Mouse (Mus musculus) bone marrow, adult 2 months (tissue): ENCODE measurements at regions not wholly inside any gene's neighbourhood (a gene's known extent, or its start where the extent isn't known, plus 50 kb on each side); places are given as distances from the start of the nearest gene placed in this dataset.

ENCODE experiments used
- H3K27ac ChIP-seq: fragments of 200-500 bp; 2 replicates; pipeline ENCODE4 v1.5.1; 2012; ENCODE audit warnings: low read depth, mild to moderate bottlenecking, control low read depth, inconsistent platforms, low read length; ENCODE audit not compliant: control insufficient read depth, poor library complexity, insufficient read depth
- H3K4me1 ChIP-seq: fragments of 200-500 bp; 2 replicates; pipeline ENCODE4 v1.6.1; 2011; ENCODE audit warnings: low read length; ENCODE audit not compliant: control insufficient read depth, insufficient read depth
- H3K4me3 ChIP-seq: fragments of 200-500 bp; replicated peaks from 2 replicates; pipeline ENCODE3; 2011; ENCODE audit warnings: mild to moderate bottlenecking, low read depth, low read length, control low read depth; ENCODE audit not compliant: control insufficient read depth
- CTCF ChIP-seq: fragments of 200-500 bp; IDR thresholded peaks from 2 replicates; pipeline ENCODE4 v1.5.1; 2011; ENCODE audit warnings: low read length, control low read depth; ENCODE audit not compliant: control insufficient read depth, insufficient read depth
- POLR2A ChIP-seq: fragments of 200-500 bp; IDR thresholded peaks from 2 replicates; pipeline ENCODE4 v1.6.1; 2011; ENCODE audit warnings: low read depth, mild to moderate bottlenecking, control low read depth, low read length, borderline replicate concordance; ENCODE audit not compliant: control insufficient read depth
- WGBS: fragments of 180-500 bp; shearing (Covaris S2); methylation state at CpG from one replicate; pipeline ENCODE4 v1.1.7; 2018; 5-methylcytosine and 5-hydroxymethylcytosine counted together

DNA sequence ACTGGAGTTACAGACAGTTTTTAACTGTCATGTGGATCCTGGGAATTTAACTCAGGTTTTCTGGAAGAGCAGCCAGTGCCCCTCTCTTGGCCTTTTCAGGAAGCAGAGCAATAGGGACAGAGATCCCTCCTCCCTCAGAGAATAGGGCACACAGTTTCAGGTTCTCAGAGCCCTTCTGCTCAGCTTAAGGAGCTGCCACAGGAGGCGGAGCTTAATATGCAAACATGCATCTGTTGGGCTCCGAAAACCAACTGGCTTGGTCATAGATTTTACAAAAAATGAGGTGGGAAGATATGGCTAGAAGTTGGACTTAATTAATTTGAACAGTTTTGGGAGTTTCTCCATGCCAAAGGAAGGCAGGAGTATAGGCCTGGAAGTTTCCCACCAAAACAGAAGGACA, 61.9 kb upstream of the Znrf2 start:
- Histone ChIP-seq H3K27ac (no peak overlapping the region), H3K4me3 (no peak overlapping the region), H3K4me1 (peaks cover 3% of the 10 kb centered on the region)
- 74% methylated on average over 2 of the region's 2 CpGs for WGBS
- TF ChIP-seq POLR2A (no peak), CTCF (no peak)

GRCm38 (mm10) chr6:54757511-54757911, 59.2 kb upstream of the Znrf2 start:
- TF ChIP-seq POLR2A: no peak
- no peak for TF ChIP-seq CTCF
- no peak overlapping the region; the same call in 1 of the 2 replicates for H3K27ac ChIP-seq
- no peak overlapping the region for H3K4me3 ChIP-seq
- 86% methylated on average over 5 of the region's 5 CpGs for WGBS
- H3K4me1 ChIP-seq: no peaks in the 10 kb centered on the region; the same call in none of the 2 replicates

DNA sequence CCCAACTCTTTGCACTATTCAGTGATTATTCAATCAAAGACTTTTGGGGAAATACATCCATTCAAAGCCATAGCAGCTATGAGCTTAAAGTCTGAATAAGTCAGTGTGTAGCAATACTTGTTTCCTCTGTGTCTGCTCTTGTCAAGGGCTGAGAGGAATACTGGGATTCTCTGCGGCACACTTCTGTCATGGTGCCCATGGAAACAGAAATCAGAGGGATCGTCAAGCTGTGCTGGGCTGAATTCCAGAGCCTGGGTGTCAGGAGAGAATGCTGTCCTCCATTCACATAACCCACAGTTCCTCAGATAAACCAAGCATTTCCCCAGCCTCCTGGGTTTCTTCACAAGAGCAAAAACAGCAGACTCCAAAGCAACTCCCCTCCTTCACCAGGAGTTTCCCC, 58.6 kb upstream of the Znrf2 start:
- TF ChIP-seq CTCF: no peak
- TF ChIP-seq POLR2A: no peak
- WGBS: 80% methylated on average over 2 of the region's 2 CpGs
- no peak overlapping the region for H3K4me3 ChIP-seq
- no peak overlapping the region for H3K27ac ChIP-seq
- no peaks in the 10 kb centered on the region; the same call in none of the 2 replicates for H3K4me1 ChIP-seq

DNA sequence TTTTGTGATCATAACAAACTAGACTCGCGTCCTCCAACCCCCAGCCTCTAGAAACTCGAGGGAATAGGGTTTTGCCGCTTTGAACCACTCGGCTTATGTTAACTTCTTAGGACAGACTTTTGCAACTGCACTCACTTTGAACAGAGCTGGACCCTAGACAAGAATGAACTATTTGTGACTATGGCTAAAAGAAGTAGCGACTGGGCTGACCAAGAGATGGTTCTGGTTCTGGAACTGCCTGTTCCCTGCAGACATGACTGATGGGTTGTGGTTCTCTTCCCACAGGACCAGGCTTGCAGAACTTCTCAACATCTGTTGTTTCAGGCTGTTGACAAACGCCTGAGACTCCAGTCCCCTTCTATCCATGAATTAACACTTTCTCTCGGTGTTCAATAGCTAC, 57.5 kb upstream of the Znrf2 start:
- H3K27ac ChIP-seq: no peak overlapping the region

DNA sequence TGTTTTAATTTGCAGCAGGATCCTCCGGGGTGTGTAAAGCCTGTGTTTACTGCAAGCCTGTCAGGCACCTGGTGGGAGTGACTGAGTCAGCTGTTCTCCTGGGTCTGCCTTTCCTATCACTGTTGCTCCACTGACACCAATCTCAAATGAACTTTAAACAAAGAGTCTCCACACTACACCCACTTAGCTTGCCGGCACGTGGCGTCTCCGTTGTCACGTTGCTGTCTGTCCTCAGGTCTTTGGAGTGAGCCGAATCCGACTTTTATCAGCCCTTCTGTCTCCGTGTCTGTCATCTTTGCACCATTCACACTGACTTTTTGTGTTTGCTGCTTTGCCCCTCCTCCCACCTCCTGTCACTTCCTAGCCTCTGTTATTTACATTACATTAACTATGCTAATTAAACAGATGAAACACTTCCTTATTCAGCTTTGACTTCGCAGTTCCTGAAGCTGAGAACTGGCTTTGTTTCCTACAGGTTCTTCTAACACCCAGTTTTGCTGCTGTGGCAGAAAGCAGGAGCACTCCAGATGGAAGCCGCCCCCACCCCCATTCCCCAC, 56.7 kb upstream of the Znrf2 start:
- WGBS: 3% methylated on average over 11 of the region's 11 CpGs
- no peaks in the 10 kb centered on the region; the same call in none of the 2 replicates for H3K4me1 ChIP-seq

More for the DNA sequence above, 57.5 kb upstream of the Znrf2 start:
- Histone ChIP-seq H3K4me1 (no peaks in the 10 kb centered on the region; the same call in none of the 2 replicates), H3K4me3 (no peak overlapping the region)
- TF ChIP-seq CTCF (no peak), POLR2A (no peak)
- 71% methylated on average over 8 of the region's 8 CpGs for WGBS

DNA sequence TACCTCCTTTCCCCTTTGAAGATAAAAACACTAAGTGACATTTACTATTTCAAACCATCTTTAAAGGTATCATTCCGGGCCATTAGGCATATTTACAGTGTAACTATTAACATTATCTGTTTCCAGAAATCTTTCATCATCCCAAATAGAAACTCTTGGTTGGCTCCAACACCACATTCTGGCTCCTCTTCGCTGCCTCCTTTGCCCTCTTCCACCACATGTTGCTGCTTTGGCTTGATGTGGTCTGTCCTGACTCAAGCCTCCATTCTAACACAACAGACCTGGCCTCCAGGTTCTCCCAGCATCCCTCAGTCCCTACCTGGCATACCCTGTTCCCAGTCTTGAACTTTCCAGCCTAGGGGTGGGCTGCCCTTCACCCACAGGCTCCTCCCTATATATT, 56.2 kb upstream of the Znrf2 start:
- Histone ChIP-seq H3K27ac (no peak overlapping the region), H3K4me1 (no peaks in the 10 kb centered on the region; the same call in none of the 2 replicates), H3K4me3 (no peak overlapping the region)
- 77% methylated on average over 2 of the region's 2 CpGs for WGBS
- TF ChIP-seq CTCF (no peak), POLR2A (no peak)

More for the DNA sequence above, 56.7 kb upstream of the Znrf2 start:
- TF ChIP-seq POLR2A (no peak), CTCF (no peak)
- H3K4me3 ChIP-seq: peak overlapping the region; percentile 62
- peak overlapping the region; percentile 50; the same call in 1 of the 2 replicates for H3K27ac ChIP-seq

GRCm38 (mm10) chr6:54762021-54762420, 54.7 kb upstream of the Znrf2 start:
- no peak overlapping the region for H3K27ac ChIP-seq
- TF ChIP-seq CTCF (no peak), POLR2A (no peak)
- H3K4me1 ChIP-seq: no peaks in the 10 kb centered on the region; the same call in none of the 2 replicates
- no peak overlapping the region for H3K4me3 ChIP-seq
- 70% methylated on average over 5 of the region's 5 CpGs for WGBS

DNA sequence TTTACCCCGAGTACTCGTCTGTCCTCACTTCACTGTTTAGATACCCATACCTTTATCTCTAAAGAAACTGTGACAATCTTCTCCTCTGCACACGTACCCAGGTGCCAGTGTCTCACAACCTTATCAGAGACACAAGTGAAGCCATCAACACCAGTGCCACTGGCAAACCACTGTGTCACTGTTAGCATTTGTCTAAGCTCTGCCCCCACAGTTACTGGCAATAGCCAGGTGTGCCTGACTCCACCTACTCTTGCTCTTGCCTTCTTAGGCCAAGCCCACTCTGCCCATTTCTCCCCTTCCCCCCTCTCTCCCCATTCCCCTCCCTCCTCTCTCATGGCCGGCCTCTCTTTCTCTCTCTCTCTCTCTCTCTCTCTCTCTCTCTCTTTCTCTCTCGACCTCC, 54.2 kb upstream of the Znrf2 start:
- Histone ChIP-seq H3K4me1 (no peaks in the 10 kb centered on the region; the same call in none of the 2 replicates), H3K27ac (no peak overlapping the region)
- WGBS: 58% methylated on average over 5 of the region's 5 CpGs

DNA sequence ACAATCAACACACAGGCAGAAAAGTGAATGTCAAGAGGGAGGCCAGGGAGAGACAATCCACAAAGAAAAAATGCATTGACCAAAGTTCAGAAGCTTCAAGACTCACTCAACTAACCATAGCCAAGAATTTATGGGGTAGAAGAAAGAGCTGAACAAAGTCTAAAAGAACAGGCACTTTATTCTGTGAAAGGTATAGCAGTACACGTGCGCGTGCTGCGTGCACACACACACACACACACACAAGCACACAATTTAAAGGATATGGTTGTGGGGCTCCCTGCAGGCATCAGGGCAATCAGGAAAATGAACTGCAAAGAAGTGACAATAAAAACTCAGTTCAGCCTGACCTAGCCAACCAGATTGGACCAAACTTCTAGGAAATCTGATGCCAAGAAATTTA, 53.0 kb upstream of the Znrf2 start:
- TF ChIP-seq CTCF (no peak), POLR2A (no peak)
- no peaks in the 10 kb centered on the region; the same call in none of the 2 replicates for H3K4me1 ChIP-seq
- 83% methylated on average over 4 of the region's 4 CpGs for WGBS
- no peak overlapping the region for H3K4me3 ChIP-seq
- H3K27ac ChIP-seq: no peak overlapping the region

More for the DNA sequence above, 54.2 kb upstream of the Znrf2 start:
- no peak for TF ChIP-seq CTCF
- H3K4me3 ChIP-seq: no peak overlapping the region
